Mouse (Mus musculus) kidney, embryonic 15.5 days (tissue): ENCODE data around the gene Pgpep1l. TPM values are rescaled to one million over a fixed set of nuclear protein-coding genes. Genes with fewer than 3 reads are reported as not detected.

Experiments used
- ATAC-seq: fragments of 200-750 bp; cut with Nextera tagmentation; replicated peaks from 2 replicates; pipeline ENCODE4 v1.8.0; 2017; ENCODE audit warnings: moderate TSS enrichment; ENCODE audit not compliant: low FRiP score
- H3K27ac ChIP-seq: fragments of 300-500 bp; sonication (generic); 2 replicates; pipeline ENCODE4 v1.5.1; 2015; ENCODE audit warnings: mild to moderate bottlenecking, inconsistent platforms
- H3K27me3 ChIP-seq: fragments of 300-500 bp; sonication (generic); 2 replicates; pipeline ENCODE4 v1.6.1; 2015; ENCODE audit warnings: inconsistent platforms
- H3K36me3 ChIP-seq: fragments of 300-500 bp; sonication (generic); 2 replicates; pipeline ENCODE4 v1.6.1; 2015; ENCODE audit warnings: inconsistent platforms
- H3K4me1 ChIP-seq: fragments of 300-500 bp; sonication (generic); 2 replicates; pipeline ENCODE4 v1.6.1; 2015; ENCODE audit warnings: inconsistent platforms
- H3K4me2 ChIP-seq: fragments of 300-500 bp; sonication (generic); 2 replicates; pipeline ENCODE4 v1.6.1; 2015; ENCODE audit warnings: moderate library complexity, mild to moderate bottlenecking, inconsistent platforms
- H3K4me3 ChIP-seq: fragments of 300-500 bp; sonication (generic); replicated peaks from 2 replicates; pipeline ENCODE4 v1.5.1; 2015; ENCODE audit warnings: mild to moderate bottlenecking, inconsistent platforms
- H3K9ac ChIP-seq: fragments of 300-500 bp; sonication (generic); 2 replicates; pipeline ENCODE4 v1.6.1; 2015; ENCODE audit warnings: mild to moderate bottlenecking, inconsistent platforms
- H3K9me3 ChIP-seq: fragments of 300-500 bp; sonication (generic); replicated peaks from 2 replicates; pipeline ENCODE4 v1.6.1; 2016; ENCODE audit warnings: inconsistent platforms
- WGBS: fragments of 180-500 bp; shearing (Covaris S2); methylation state at CpG from one replicate; pipeline ENCODE4 v1.1.7; 2015; ENCODE audit warnings: mixed read lengths; 5-methylcytosine and 5-hydroxymethylcytosine counted together
- polyA plus RNA-seq: library from polyadenylated mRNA; unstranded; fragments of >200 nt; fragmentation: Nextera tagmentation; extraction: Ambion mirVana; gene quantifications from 2 replicates; pipeline ENCODE4 v1.2.1, GENCODE M21; 2015

The Pgpep1l gene
- 0.17 TPM in 1 of 2 replicates, not detected in the other for polyA plus RNA-seq

- Histone ChIP-seq H3K4me2 (peak within 1 kb of the TSS; percentile 71), H3K9me3 (no peaks in the 10 kb centered on the region), H3K4me3 (peak within 1 kb of the TSS; percentile 38), H3K4me1 (peaks cover 47% of the 10 kb centered on the region), H3K27ac (peak within 1 kb of the TSS; percentile 46), H3K36me3 (no peaks in the 10 kb centered on the region), H3K9ac (peak within 1 kb of the TSS; percentile 35), H3K27me3 (no peaks in the 10 kb centered on the region; the same call in 1 of the 2 replicates)
- 10% methylated on average over 25 of the region's 25 CpGs for WGBS
- peak; percentile 65 for ATAC-seq
Measured at GRCm38 (mm10) chr7:68264028-68264453, at the start of gene Pgpep1l. Gene Pgpep1l (minus strand): TSS chr7:68264233.

GRCm38 (mm10) chr7:68313038-68313782 lies 49.2 kb upstream of the Pgpep1l start:
- H3K36me3 ChIP-seq = no peaks in the 10 kb centered on the region
- 56% methylated on average over 14 of the region's 14 CpGs for WGBS
- H3K27ac ChIP-seq = no peak overlapping the region
- no peaks in the 10 kb centered on the region for H3K9me3 ChIP-seq
- no peak for ATAC-seq
- H3K4me1 ChIP-seq = peaks cover 29% of the 10 kb centered on the region
- H3K9ac ChIP-seq = no peak overlapping the region
- no peak overlapping the region for H3K4me2 ChIP-seq
- no peaks in the 10 kb centered on the region for H3K27me3 ChIP-seq
- H3K4me3 ChIP-seq = no peak overlapping the region

GRCm38 (mm10) chr7:68312395-68312794 lies 48.4 kb upstream of the Pgpep1l start:
- Histone ChIP-seq H3K4me2 (no peak overlapping the region), H3K4me1 (peaks cover 29% of the 10 kb centered on the region), H3K9ac (no peak overlapping the region), H3K4me3 (no peak overlapping the region), H3K36me3 (no peaks in the 10 kb centered on the region), H3K27me3 (no peaks in the 10 kb centered on the region), H3K9me3 (no peaks in the 10 kb centered on the region), H3K27ac (no peak overlapping the region)
- 71% methylated on average over 5 of the region's 5 CpGs for WGBS
- ATAC-seq = no peak

- ATAC-seq = 0 out of 2 replicates have a peak, but pooled peaks have one; percentile 40
- WGBS = 23% methylated on average over 6 of the region's 6 CpGs
- Histone ChIP-seq H3K27me3 (no peaks in the 10 kb centered on the region), H3K4me3 (no peak overlapping the region), H3K27ac (no peak overlapping the region), H3K9ac (no peak overlapping the region), H3K9me3 (no peaks in the 10 kb centered on the region), H3K4me2 (no peak overlapping the region), H3K4me1 (peaks cover 29% of the 10 kb centered on the region), H3K36me3 (no peaks in the 10 kb centered on the region)
Measured at GRCm38 (mm10) chr7:68311469-68311868, 47.4 kb upstream of the Pgpep1l start.

GRCm38 (mm10) chr7:68306756-68307155 lies 42.7 kb upstream of the Pgpep1l start:
- Histone ChIP-seq H3K27ac (no peak overlapping the region), H3K4me2 (no peak overlapping the region), H3K9me3 (no peaks in the 10 kb centered on the region), H3K9ac (no peak overlapping the region), H3K4me3 (no peak overlapping the region), H3K4me1 (peaks cover 19% of the 10 kb centered on the region), H3K27me3 (0 out of 2 replicates have a peak, but pooled peaks cover 4% of the 10 kb centered on the region), H3K36me3 (no peaks in the 10 kb centered on the region)
- WGBS = 76% methylated on average over 8 of the region's 8 CpGs
- ATAC-seq = no peak

- no peaks in the 10 kb centered on the region for H3K36me3 ChIP-seq
- H3K4me1 ChIP-seq = peaks cover 11% of the 10 kb centered on the region; the same call in 1 of the 2 replicates
- 0 out of 2 replicates have a peak, but pooled peaks cover 4% of the 10 kb centered on the region for H3K27me3 ChIP-seq
- H3K9ac ChIP-seq = no peak overlapping the region
- H3K4me3 ChIP-seq = no peak overlapping the region
- no peak for ATAC-seq
- H3K4me2 ChIP-seq = no peak overlapping the region
- no peaks in the 10 kb centered on the region for H3K9me3 ChIP-seq
- no peak overlapping the region for H3K27ac ChIP-seq
- WGBS = 60% methylated on average over 11 of the region's 11 CpGs
Measured at GRCm38 (mm10) chr7:68305781-68306575, 41.9 kb upstream of the Pgpep1l start.

GRCm38 (mm10) chr7:68303685-68304084 lies 39.7 kb upstream of the Pgpep1l start:
- H3K27ac ChIP-seq = no peak overlapping the region
- no peaks in the 10 kb centered on the region for H3K36me3 ChIP-seq
- peaks cover 8% of the 10 kb centered on the region; the same call in 1 of the 2 replicates for H3K4me1 ChIP-seq
- H3K9ac ChIP-seq = no peak overlapping the region
- WGBS = 43% methylated on average over 6 of the region's 6 CpGs
- no peaks in the 10 kb centered on the region for H3K9me3 ChIP-seq
- 0 out of 2 replicates have a peak, but pooled peaks cover 4% of the 10 kb centered on the region for H3K27me3 ChIP-seq
- ATAC-seq = no peak
- H3K4me2 ChIP-seq = no peak overlapping the region
- no peak overlapping the region for H3K4me3 ChIP-seq

GRCm38 (mm10) chr7:68302586-68303433 lies 38.8 kb upstream of the Pgpep1l start:
- Histone ChIP-seq H3K27me3 (0 out of 2 replicates have a peak, but pooled peaks cover 4% of the 10 kb centered on the region), H3K4me1 (peaks cover 8% of the 10 kb centered on the region; the same call in 1 of the 2 replicates), H3K4me2 (peak overlapping the region; percentile 46), H3K36me3 (no peaks in the 10 kb centered on the region), H3K4me3 (peak overlapping the region; percentile 20), H3K9ac (no peak overlapping the region), H3K27ac (no peak overlapping the region), H3K9me3 (no peaks in the 10 kb centered on the region)
- ATAC-seq = peak; percentile 79
- 31% methylated on average over 18 of the region's 18 CpGs for WGBS

GRCm38 (mm10) chr7:68301160-68301559 lies 37.1 kb upstream of the Pgpep1l start:
- 83% methylated on average over 7 of the region's 7 CpGs for WGBS
- no peaks in the 10 kb centered on the region for H3K36me3 ChIP-seq
- no peak overlapping the region for H3K27ac ChIP-seq
- H3K9ac ChIP-seq = no peak overlapping the region
- no peaks in the 10 kb centered on the region for H3K9me3 ChIP-seq
- ATAC-seq = no peak
- peaks cover 8% of the 10 kb centered on the region; the same call in 1 of the 2 replicates for H3K4me1 ChIP-seq
- no peak overlapping the region for H3K4me3 ChIP-seq
- H3K27me3 ChIP-seq = 0 out of 2 replicates have a peak, but pooled peaks cover 4% of the 10 kb centered on the region
- peak overlapping the region; percentile 1; the same call in 1 of the 2 replicates for H3K4me2 ChIP-seq

- 81% methylated on average over 13 of the region's 13 CpGs for WGBS
- H3K9me3 ChIP-seq = no peaks in the 10 kb centered on the region
- ATAC-seq = no peak
- no peaks in the 10 kb centered on the region for H3K36me3 ChIP-seq
- H3K9ac ChIP-seq = no peak overlapping the region
- peaks cover 12% of the 10 kb centered on the region; the same call in 1 of the 2 replicates for H3K4me1 ChIP-seq
- H3K27ac ChIP-seq = no peak overlapping the region
- H3K27me3 ChIP-seq = no peaks in the 10 kb centered on the region
- no peak overlapping the region for H3K4me2 ChIP-seq
- H3K4me3 ChIP-seq = no peak overlapping the region
Measured at GRCm38 (mm10) chr7:68298381-68299076, 34.5 kb upstream of the Pgpep1l start.

GRCm38 (mm10) chr7:68296487-68296886 lies 32.5 kb upstream of the Pgpep1l start:
- Histone ChIP-seq H3K4me1 (peaks cover 4% of the 10 kb centered on the region; the same call in 1 of the 2 replicates), H3K27ac (no peak overlapping the region), H3K4me2 (no peak overlapping the region), H3K36me3 (no peaks in the 10 kb centered on the region), H3K27me3 (no peaks in the 10 kb centered on the region), H3K9ac (no peak overlapping the region), H3K4me3 (no peak overlapping the region), H3K9me3 (no peaks in the 10 kb centered on the region)
- WGBS = 85% methylated on average over 5 of the region's 5 CpGs
- no peak for ATAC-seq
